Comparison of ENCODE assay signal across 8 mouse cellular contexts in genomic region chr5:145201321-145201991, GRCm38 (mm10). TPM values are rescaled to one million over a fixed set of nuclear protein-coding genes. Genes with fewer than 3 reads are reported as not detected.
DNase-seq lines count a peak whose midpoint lies in the region; ATAC-seq and TF ChIP-seq lines count a peak whose summit lies in the region.

Zkscan14 (minus strand) TSS chr5:145201868.

- H3K27ac ChIP-seq in embryonic facial prominence, embryonic 14.5 days (replicated peaks; ENCODE audit: low read depth, low read length) = peak within 1 kb of the TSS; percentile 70
- peak within 1 kb of the TSS; percentile 77 for H3K27ac ChIP-seq in limb, embryonic 15.5 days
- H3K27ac ChIP-seq in midbrain, postnatal 0 days (ENCODE audit: low read depth, low read length) = peak within 1 kb of the TSS; percentile 69

- peaks cover 11% of the 10 kb centered on the region for H3K36me3 ChIP-seq in embryonic facial prominence, embryonic 14.5 days (ENCODE audit: control insufficient read depth, insufficient read depth, low read length)
- H3K36me3 ChIP-seq in limb, embryonic 15.5 days = peaks cover 9% of the 10 kb centered on the region
- peaks cover 4% of the 10 kb centered on the region; the same call in 1 of the 2 replicates for H3K36me3 ChIP-seq in midbrain, postnatal 0 days (ENCODE audit: insufficient read depth, low read length)

- H3K4me1 ChIP-seq in embryonic facial prominence, embryonic 14.5 days (ENCODE audit: control insufficient read depth, insufficient read depth, low read length) = peaks cover 17% of the 10 kb centered on the region
- H3K4me1 ChIP-seq in limb, embryonic 15.5 days = peaks cover 24% of the 10 kb centered on the region
- peaks cover 10% of the 10 kb centered on the region; the same call in 1 of the 2 replicates for H3K4me1 ChIP-seq in midbrain, postnatal 0 days (ENCODE audit: insufficient read depth, low read length)

- H3K9me3 ChIP-seq in embryonic facial prominence, embryonic 14.5 days (ENCODE audit: control insufficient read depth, low read length) = no peaks in the 10 kb centered on the region
- no peaks in the 10 kb centered on the region for H3K9me3 ChIP-seq in limb, embryonic 15.5 days
- H3K9me3 ChIP-seq in midbrain, postnatal 0 days (ENCODE audit: low read length) = no peaks in the 10 kb centered on the region

- DNase-seq in B cell, adult 2 months = peak; percentile 91
- DNase-seq in adrenal gland, postnatal 4 days (ENCODE audit: low spot score in 2 of 2) = peak; percentile 24 to 43
- peak; percentile 97 for DNase-seq in embryonic facial prominence, embryonic 14.5 days (ENCODE audit: low spot score)
- peak; percentile 78 for DNase-seq in heart, adult 8-10 months (ENCODE audit: low spot score)
- peak; percentile 73 to 75 for DNase-seq in kidney, adult 8-10 months
- DNase-seq in midbrain, postnatal 0 days (ENCODE audit: low spot score) = peak; percentile 96
- peak; percentile 64 to 88 for DNase-seq in spleen, postnatal 10 days (ENCODE audit: low spot score in 2 of 2)

- H3K4me2 ChIP-seq in embryonic facial prominence, embryonic 14.5 days (ENCODE audit: low read depth, low read length) = peak within 1 kb of the TSS; percentile 96
- peak within 1 kb of the TSS; percentile 93 for H3K4me2 ChIP-seq in limb, embryonic 15.5 days
- peak within 1 kb of the TSS; percentile 93 for H3K4me2 ChIP-seq in midbrain, postnatal 0 days (ENCODE audit: low read depth, low read length, poor library complexity, severe bottlenecking)

- no peak for ATAC-seq in embryonic facial prominence, embryonic 14.5 days (ENCODE audit: low read depth)
- no peak for ATAC-seq in limb, embryonic 15.5 days (ENCODE audit: insufficient number of reproducible peaks, low FRiP score, low TSS enrichment, low read depth)
- peak; percentile 25; the same call in 1 of the 2 replicates for ATAC-seq in midbrain, postnatal 0 days (ENCODE audit: low FRiP score)

- WGBS in embryonic facial prominence, embryonic 14.5 days = under 1% methylated on average over 35 of the region's 37 CpGs
- 2% methylated on average over 37 of the region's 37 CpGs for WGBS in limb, embryonic 15.5 days
- WGBS in midbrain, postnatal 0 days = 2% methylated on average over 37 of the region's 37 CpGs

- no peak for TF ChIP-seq CTCF in midbrain, postnatal 0 days (IDR thresholded peaks at IDR 0.05)

- peak within 1 kb of the TSS; percentile 88 for H3K9ac ChIP-seq in embryonic facial prominence, embryonic 14.5 days (ENCODE audit: low read depth, low read length)
- peak within 1 kb of the TSS; percentile 81 for H3K9ac ChIP-seq in limb, embryonic 15.5 days
- H3K9ac ChIP-seq in midbrain, postnatal 0 days (replicated peaks; ENCODE audit: low read length, poor library complexity, severe bottlenecking) = peak within 1 kb of the TSS; percentile 74

- H3K4me3 ChIP-seq in embryonic facial prominence, embryonic 14.5 days (ENCODE audit: low read depth, low read length) = peak within 1 kb of the TSS; percentile 84
- H3K4me3 ChIP-seq in limb, embryonic 15.5 days = peak within 1 kb of the TSS; percentile 81
- H3K4me3 ChIP-seq in midbrain, postnatal 0 days (ENCODE audit: low read depth, low read length) = peak within 1 kb of the TSS; percentile 62

- H3K27me3 ChIP-seq in embryonic facial prominence, embryonic 14.5 days (replicated peaks; ENCODE audit: control insufficient read depth, insufficient read depth, low read length) = no peaks in the 10 kb centered on the region
- H3K27me3 ChIP-seq in limb, embryonic 15.5 days = no peaks in the 10 kb centered on the region
- no peaks in the 10 kb centered on the region for H3K27me3 ChIP-seq in midbrain, postnatal 0 days (ENCODE audit: insufficient read depth, low read length)

RNA-seq across cellular contexts. Expression of gene Zkscan14, which starts in this region (rescaled TPM):
- 10 to 100 TPM; 14.0 to 14.7 TPM for total RNA-seq in adrenal gland, postnatal 4 days (2021)
- polyA plus RNA-seq in embryonic facial prominence, embryonic 14.5 days (2014; fragmentation: Nextera tagmentation; extraction: Ambion mirVana) = 6.6 and 9.3 TPM in 2 replicates
- total RNA-seq in heart, adult 8-10 months (2022) = 1 to 10 TPM; 5.7 to 8.2 (median 6.5) TPM
- polyA plus RNA-seq in limb, embryonic 15.5 days (2015; fragmentation: Nextera tagmentation; extraction: Ambion mirVana) = 11.1 and 11.7 TPM in 2 replicates
- total RNA-seq in midbrain, postnatal 0 days (2014; rRNA removed) = 6.6 and 11.1 TPM in 2 replicates
- 9.9 and 11.1 TPM in 2 replicates for polyA plus RNA-seq in midbrain, postnatal 0 days (2015; fragmentation: Nextera tagmentation; extraction: Ambion mirVana)

Comparison
In these comparisons a context has a peak if more than half of its experiments do, and no peak if none do; other contexts are left out.
1. DNase-seq: peak in every context shown above with its lines; median percentile 97 in embryonic facial prominence, embryonic 14.5 days; 96 in midbrain, postnatal 0 days; 91 in B cell, adult 2 months; 78 in heart, adult 8-10 months; 76 in spleen, postnatal 10 days; 74 in kidney, adult 8-10 months; 34 in adrenal gland, postnatal 4 days.